Comparison of ENCODE assay signal across 14 mouse cellular contexts in the genomic region with DNA sequence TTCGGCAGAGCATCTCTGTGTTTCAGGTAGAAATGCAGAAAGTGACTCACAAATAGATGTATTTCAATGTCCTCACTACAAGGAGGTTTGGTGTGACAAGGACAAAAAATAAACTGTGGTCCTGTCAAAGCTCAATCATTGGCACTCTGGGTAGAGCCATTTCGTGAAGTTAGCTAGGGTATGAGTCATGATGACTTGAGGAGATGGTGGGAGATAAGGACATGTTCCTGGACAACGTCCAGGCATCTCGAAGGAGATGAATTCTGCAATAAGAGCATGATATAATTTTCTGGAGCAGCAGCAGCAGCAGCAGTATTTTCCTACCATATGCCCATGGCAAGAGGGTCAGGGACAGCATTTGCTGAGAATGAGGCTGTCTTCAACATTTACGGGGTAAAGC.
"Had no signal": no experiment of that assay in that cellular context is flagged by ENCODE, and none has a peak within 500 bp of the region (broad histone marks: within the 10 kb centered on the region; RNA-seq: fewer than 3 reads in every experiment).

No protein-coding gene starts in this region.

- H3K27ac ChIP-seq: layer of hippocampus, adult 2 months; limb, embryonic 12.5 days; liver, embryonic 13.5 days; lung, embryonic 15.5 days; midbrain, embryonic 13.5 days; neural tube, embryonic 15.5 days; stomach, postnatal 0 days had no signal

- H3K36me3 ChIP-seq: limb, embryonic 12.5 days; liver, embryonic 13.5 days; lung, embryonic 15.5 days; midbrain, embryonic 13.5 days; neural tube, embryonic 15.5 days had no signal

- DNase-seq: kidney, postnatal 10 days; kidney, postnatal 4 days; liver; liver, embryonic 13.5 days; liver, postnatal 0 days; thymus, adult 18-20 months; thymus, postnatal 14 days had no signal

- H3K4me1 ChIP-seq: limb, embryonic 12.5 days; liver, embryonic 13.5 days; lung, embryonic 15.5 days; midbrain, embryonic 13.5 days; neural tube, embryonic 15.5 days had no signal

- ATAC-seq: intestine, embryonic 16.5 days; liver, postnatal 0 days; midbrain, embryonic 13.5 days had no signal

- H3K4me2 ChIP-seq: limb, embryonic 12.5 days; liver, embryonic 13.5 days; lung, embryonic 15.5 days; midbrain, embryonic 13.5 days; neural tube, embryonic 15.5 days had no signal

- H3K4me3 ChIP-seq: layer of hippocampus, adult 2 months; limb, embryonic 12.5 days; liver, embryonic 13.5 days; lung, embryonic 15.5 days; midbrain, embryonic 13.5 days; neural tube, embryonic 15.5 days had no signal

- H3K9me3 ChIP-seq: limb, embryonic 12.5 days; liver, embryonic 13.5 days; lung, embryonic 15.5 days; midbrain, embryonic 13.5 days; neural tube, embryonic 15.5 days had no signal

- H3K27me3 ChIP-seq: liver, embryonic 13.5 days; lung, embryonic 15.5 days; midbrain, embryonic 13.5 days; neural tube, embryonic 15.5 days had no signal

- H3K9ac ChIP-seq: limb, embryonic 12.5 days; liver, embryonic 13.5 days; liver, postnatal 0 days; lung, embryonic 15.5 days; midbrain, embryonic 13.5 days; neural tube, embryonic 15.5 days had no signal
